Mouse (Mus musculus) MEL (cell line): ENCODE measurements around the gene Dpf3.
A peak's percentile ranks its signal among the peaks of the same experiment; 100 is the strongest.

ENCODE experiments used
- CTCF ChIP-seq, 3 experiments: IDR thresholded peaks in 2 of 3; conservative IDR thresholded peaks in 1 of 3; 2 replicates each; pipeline ENCODE4 v1.5.1; 2011 to 2012; ENCODE audit warnings: low read length in 3 of 3, low read depth in 2 of 3, mild to moderate bottlenecking in 2 of 3, improper control_type of control experiment in 1 of 3, inconsistent platforms in 1 of 3, mixed read lengths in 1 of 3, moderate library complexity in 1 of 3; ENCODE audit not compliant: control insufficient read depth in 1 of 3, insufficient read depth in 1 of 3, poor library complexity in 1 of 3, severe bottlenecking in 1 of 3
- E2F4 ChIP-seq: IDR thresholded peaks from 2 replicates; pipeline ENCODE4 v1.6.1; 2011; ENCODE audit warnings: low read depth, low read length, improper control_type of control experiment, borderline replicate concordance
- EP300 ChIP-seq, 2 experiments: IDR thresholded peaks; 2 replicates each; pipeline ENCODE4 v1.6.1; 2011; ENCODE audit warnings: improper control_type of control experiment in 2 of 2, low read length in 2 of 2, low read depth in 1 of 2, mild to moderate bottlenecking in 1 of 2
- HCFC1 ChIP-seq: IDR thresholded peaks from 2 replicates; pipeline ENCODE4 v1.6.1; 2012; ENCODE audit warnings: low read depth, mild to moderate bottlenecking, inconsistent platforms, low read length, improper control_type of control experiment, moderate library complexity
- MAX ChIP-seq: IDR thresholded peaks from 2 replicates; pipeline ENCODE4 v1.6.1; 2011; ENCODE audit warnings: low read length, improper control_type of control experiment
- MEF2A ChIP-seq: IDR thresholded peaks from 2 replicates; pipeline ENCODE4 v1.6.1; 2014; ENCODE audit warnings: low read depth, mild to moderate bottlenecking, inconsistent platforms, low read length, improper control_type of control experiment; ENCODE audit not compliant: poor library complexity, insufficient replicate concordance, severe bottlenecking; ENCODE audit errors: extremely low read depth
- MXI1 ChIP-seq: IDR thresholded peaks from 2 replicates; pipeline ENCODE4 v1.6.1; 2011; ENCODE audit warnings: mild to moderate bottlenecking, low read depth, low read length, improper control_type of control experiment
- MYC ChIP-seq: IDR thresholded peaks from 2 replicates; pipeline ENCODE4 v1.6.1; 2011; ENCODE audit warnings: low read depth, mild to moderate bottlenecking, low read length, improper control_type of control experiment, moderate library complexity
- POLR2A ChIP-seq, 2 experiments: IDR thresholded peaks; 2 replicates each; pipeline ENCODE4 v1.6.1; 2011 to 2012; ENCODE audit warnings: low read length in 2 of 2, mild to moderate bottlenecking in 2 of 2, control low read depth in 1 of 2, improper control_type of control experiment in 1 of 2, low read depth in 1 of 2, moderate library complexity in 1 of 2; ENCODE audit not compliant: control insufficient read depth in 1 of 2, insufficient read depth in 1 of 2, poor library complexity in 1 of 2
- RAD21 ChIP-seq: IDR thresholded peaks from 2 replicates; pipeline ENCODE4 v1.6.1; 2011; ENCODE audit warnings: mild to moderate bottlenecking, low read depth, low read length, improper control_type of control experiment
- RCOR1 ChIP-seq: IDR thresholded peaks from 2 replicates; pipeline ENCODE4 v1.6.1; 2012; ENCODE audit warnings: low read depth, mild to moderate bottlenecking, inconsistent platforms, low read length, improper control_type of control experiment
- TAL1 ChIP-seq: IDR thresholded peaks from 2 replicates; pipeline ENCODE4 v1.6.1; 2012; ENCODE audit warnings: mild to moderate bottlenecking, inconsistent platforms, low read length, moderate library complexity, mixed read lengths
- TCF12 ChIP-seq: IDR thresholded peaks from 2 replicates; pipeline ENCODE4 v1.6.1; 2014; ENCODE audit warnings: low read depth, mild to moderate bottlenecking, inconsistent platforms, low read length, improper control_type of control experiment, moderate library complexity

DNA sequence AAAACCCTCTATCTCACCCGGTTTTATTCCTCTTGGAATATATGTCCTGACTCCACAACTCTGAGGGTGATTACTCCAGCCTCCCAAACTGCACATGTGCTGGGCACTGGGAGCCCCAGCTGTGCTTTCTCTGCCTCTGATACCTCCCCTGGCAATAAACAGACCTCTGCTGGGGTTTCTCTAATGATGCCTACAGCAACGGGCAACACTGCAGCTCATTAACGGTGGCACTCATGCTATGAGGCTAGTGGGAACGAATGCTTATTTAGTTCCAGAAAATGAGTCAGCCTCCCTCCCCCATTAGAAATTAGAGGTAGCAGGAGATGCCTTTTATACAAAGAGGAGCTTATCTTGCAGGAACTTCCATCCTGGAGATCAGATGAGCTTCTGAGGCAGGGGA lies 25.3 kb upstream of the Dpf3 start:
- TF ChIP-seq CTCF (IDR thresholded peaks at IDR 0.05 in 2 of 3, conservative IDR thresholded peaks at IDR 0.05 in 1 of 3; ENCODE audit: control insufficient read depth in 1 of 3, insufficient read depth in 1 of 3, low read depth in 2 of 3, low read length in 3 of 3, poor library complexity in 1 of 3, severe bottlenecking in 1 of 3): no peak
- TF ChIP-seq MAX: no peak
- 0 out of 2 replicates have a peak, but pooled peaks have one; percentile 16 for TF ChIP-seq RCOR1
- no peak for TF ChIP-seq HCFC1
- TF ChIP-seq MXI1: no peak
- TF ChIP-seq TCF12: no peak
- no peak for TF ChIP-seq MEF2A
- no peak for TF ChIP-seq TAL1
- TF ChIP-seq RAD21: no peak
- TF ChIP-seq MYC: no peak
- TF ChIP-seq POLR2A (IDR thresholded peaks at IDR 0.05; ENCODE audit: control insufficient read depth in 1 of 2, insufficient read depth in 1 of 2, low read depth in 1 of 2, low read length in 2 of 2, poor library complexity in 1 of 2): no peak
- no peak for TF ChIP-seq E2F4
- peak; percentile 38 to 40; a peak in 2 of 4 replicates for TF ChIP-seq EP300 (IDR thresholded peaks at IDR 0.05; ENCODE audit: low read depth in 1 of 2, low read length in 2 of 2)
